Mouse (Mus musculus): Measurements from ENCODE around the gene Mn1.
A peak's percentile ranks its signal among the peaks of the same experiment; 100 is the strongest.

Mn1 gene

GRCm38 (mm10) chr5:111436260-111436659 lies 19.1 kb downstream of the Mn1 start:
- DNase-seq = no peak

GRCm38 (mm10) chr5:111437205-111437604 lies 20.0 kb downstream of the Mn1 start:
- DNase-seq = no peak

GRCm38 (mm10) chr5:111438336-111438735 lies 21.2 kb downstream of the Mn1 start:
- DNase-seq = no peak

GRCm38 (mm10) chr5:111438821-111439220 lies 21.7 kb downstream of the Mn1 start:
- no peak for DNase-seq

- no peak for DNase-seq
Measured at GRCm38 (mm10) chr5:111440264-111440663, 23.1 kb downstream of the Mn1 start.

GRCm38 (mm10) chr5:111442151-111442871 lies 25.1 kb downstream of the Mn1 start:
- no peak for DNase-seq

GRCm38 (mm10) chr5:111443636-111444035 lies 26.5 kb downstream of the Mn1 start:
- no peak for DNase-seq

- no peak for DNase-seq
Measured at GRCm38 (mm10) chr5:111444361-111444760, 27.2 kb downstream of the Mn1 start.

- no peak for DNase-seq
Measured at GRCm38 (mm10) chr5:111446652-111447051, 29.5 kb downstream of the Mn1 start.

GRCm38 (mm10) chr5:111449700-111450099 lies 32.5 kb downstream of the Mn1 start:
- DNase-seq = no peak

- DNase-seq = no peak
Measured at GRCm38 (mm10) chr5:111454240-111454639, 37.1 kb downstream of the Mn1 start.

- no peak for DNase-seq
Measured at GRCm38 (mm10) chr5:111454876-111455275, 37.7 kb downstream of the Mn1 start.

- no peak for DNase-seq
Measured at GRCm38 (mm10) chr5:111458675-111459074, 41.5 kb downstream of the Mn1 start.

- DNase-seq = peak; percentile 80
Measured at GRCm38 (mm10) chr5:111465811-111466299, 48.7 kb downstream of the Mn1 start.

GRCm38 (mm10) chr5:111466429-111466828 lies 49.3 kb downstream of the Mn1 start:
- no peak for DNase-seq

GRCm38 (mm10) chr5:111467699-111468098 lies 50.5 kb downstream of the Mn1 start:
- DNase-seq = no peak

- no peak for DNase-seq
Measured at GRCm38 (mm10) chr5:111469195-111469882, 52.2 kb downstream of the Mn1 start.

- no peak for DNase-seq
Measured at GRCm38 (mm10) chr5:111470875-111471274, 53.7 kb downstream of the Mn1 start.

GRCm38 (mm10) chr5:111473425-111473824 lies 56.3 kb downstream of the Mn1 start:
- DNase-seq = no peak

- DNase-seq = no peak
Measured at GRCm38 (mm10) chr5:111475721-111476120, 58.6 kb downstream of the Mn1 start.

- no peak for DNase-seq
Measured at GRCm38 (mm10) chr5:111476141-111476540, 59.0 kb downstream of the Mn1 start.

- no peak for DNase-seq
Measured at GRCm38 (mm10) chr5:111485907-111486306, 68.7 kb downstream of the Mn1 start.

- DNase-seq = no peak
Measured at GRCm38 (mm10) chr5:111489022-111489616, 72.0 kb downstream of the Mn1 start.

GRCm38 (mm10) chr5:111490599-111490998 lies 73.4 kb downstream of the Mn1 start:
- DNase-seq = no peak

Data from kidney, postnatal 10 days (tissue).